Mouse (Mus musculus) stomach, embryonic 16.5 days (tissue): ENCODE measurements around the gene Zfp143. TPM values are rescaled to one million over a fixed set of nuclear protein-coding genes. Genes with fewer than 3 reads are reported as not detected.
A peak's percentile ranks its signal among the peaks of the same experiment; 100 is the strongest.
"Not testable (repeated sequence)": the region's sequence is repeated elsewhere in the genome, so short reads cannot be mapped to it uniquely, and the experiment has no call there.

Experiments
- ATAC-seq: fragments of 200-750 bp; cut with Nextera tagmentation; 2 replicates; pipeline ENCODE4 v1.8.0; 2017; ENCODE audit warnings: moderate number of reproducible peaks, moderate TSS enrichment; ENCODE audit not compliant: insufficient read depth, low FRiP score
- H3K27ac ChIP-seq: fragments of 300-500 bp; sonication (generic); 2 replicates; pipeline ENCODE4 v1.5.1; 2014; ENCODE audit warnings: low read length
- H3K27me3 ChIP-seq: fragments of 300-500 bp; sonication (generic); 2 replicates; pipeline ENCODE4 v1.6.1; 2014; ENCODE audit warnings: low read length, control low read depth, mixed read lengths; ENCODE audit not compliant: control insufficient read depth, insufficient read depth
- H3K36me3 ChIP-seq: fragments of 300-500 bp; sonication (generic); 2 replicates; pipeline ENCODE4 v1.6.1; 2014; ENCODE audit warnings: low read length; ENCODE audit not compliant: control insufficient read depth, insufficient read depth
- H3K4me1 ChIP-seq: fragments of 300-500 bp; sonication (generic); 2 replicates; pipeline ENCODE4 v1.6.1; 2014; ENCODE audit warnings: low read length, control low read depth, mixed read lengths; ENCODE audit not compliant: control insufficient read depth, insufficient read depth
- H3K4me2 ChIP-seq: fragments of 300-500 bp; sonication (generic); 2 replicates; pipeline ENCODE4 v1.6.1; 2014; ENCODE audit warnings: low read depth, low read length, mixed read lengths
- H3K4me3 ChIP-seq: fragments of 300-500 bp; sonication (generic); replicated peaks from 2 replicates; pipeline ENCODE4 v1.5.1; 2014; ENCODE audit warnings: mild to moderate bottlenecking, low read length
- H3K9ac ChIP-seq: fragments of 300-500 bp; sonication (generic); 2 replicates; pipeline ENCODE4 v1.6.1; 2014; ENCODE audit warnings: low read length
- H3K9me3 ChIP-seq: fragments of 300-500 bp; sonication (generic); replicated peaks from 2 replicates; pipeline ENCODE4 v1.6.1; 2016; ENCODE audit warnings: low read length, control low read depth; ENCODE audit not compliant: control insufficient read depth
- WGBS: fragments of 180-500 bp; shearing (Covaris S2); extraction: QIAGEN DNeasy Blood & Tissue Kit; methylation state at CpG from one replicate; pipeline ENCODE4 v1.1.7; 2014; 5-methylcytosine and 5-hydroxymethylcytosine counted together
- polyA plus RNA-seq: library from polyadenylated mRNA; unstranded; fragments of >200 nt; fragmentation: Nextera tagmentation; extraction: Ambion mirVana; gene quantifications from 2 replicates; pipeline ENCODE4 v1.2.1, GENCODE M21; 2015

Gene Zfp143
- polyA plus RNA-seq, 1 experiment from 2014 or later: 15.0 TPM

GRCm38 (mm10) chr7:110106633-110107032 lies 45.6 kb downstream of the Zfp143 start:
- Histone ChIP-seq H3K27me3 (no peaks in the 10 kb centered on the region), H3K4me2 (no peak overlapping the region), H3K9me3 (no peaks in the 10 kb centered on the region), H3K4me3 (no peak overlapping the region), H3K27ac (peak overlapping the region; percentile 27; the same call in 1 of the 2 replicates), H3K36me3 (no peaks in the 10 kb centered on the region), H3K9ac (no peak overlapping the region), H3K4me1 (peaks cover 13% of the 10 kb centered on the region)
- WGBS: 54% methylated on average over 3 of the region's 3 CpGs
- ATAC-seq: no peak

- Histone ChIP-seq H3K4me1 (peaks cover 13% of the 10 kb centered on the region), H3K9ac (peak overlapping the region; percentile 64; the same call in 1 of the 2 replicates), H3K27ac (peak overlapping the region; percentile 80)
- not testable (repeated sequence) for H3K4me2 ChIP-seq, H3K36me3 ChIP-seq, ATAC-seq, H3K27me3 ChIP-seq, H3K4me3 ChIP-seq, H3K9me3 ChIP-seq
- WGBS: 93% methylated on average over 3 of the region's 3 CpGs
Observed at GRCm38 (mm10) chr7:110108524-110108923, 47.5 kb downstream of the Zfp143 start.

- H3K4me1 ChIP-seq: peaks cover 13% of the 10 kb centered on the region
- H3K4me3 ChIP-seq: peak overlapping the region; percentile 20; the same call in 1 of the 2 replicates
- no peaks in the 10 kb centered on the region for H3K27me3 ChIP-seq
- ATAC-seq: peak; percentile 82
- H3K27ac ChIP-seq: peak overlapping the region; percentile 80
- H3K9ac ChIP-seq: peak overlapping the region; percentile 64
- H3K9me3 ChIP-seq: no peaks in the 10 kb centered on the region
- H3K4me2 ChIP-seq: peak overlapping the region; percentile 44
- 7% methylated on average over 11 of the region's 11 CpGs for WGBS
- no peaks in the 10 kb centered on the region for H3K36me3 ChIP-seq
Observed at GRCm38 (mm10) chr7:110108967-110109610, 48.1 kb downstream of the Zfp143 start.

- no peaks in the 10 kb centered on the region for H3K9me3 ChIP-seq
- peak overlapping the region; percentile 64; the same call in 1 of the 2 replicates for H3K9ac ChIP-seq
- H3K4me1 ChIP-seq: peaks cover 13% of the 10 kb centered on the region
- no peak overlapping the region; the same call in 1 of the 2 replicates for H3K27ac ChIP-seq
- H3K27me3 ChIP-seq: no peaks in the 10 kb centered on the region
- ATAC-seq: no peak
- WGBS: 27% methylated on average over 4 of the region's 4 CpGs
- H3K4me3 ChIP-seq: no peak overlapping the region
- H3K4me2 ChIP-seq: no peak overlapping the region
- H3K36me3 ChIP-seq: no peaks in the 10 kb centered on the region
Observed at GRCm38 (mm10) chr7:110110061-110110656, 49.1 kb downstream of the Zfp143 start.

- no peak overlapping the region for H3K27ac ChIP-seq
- peaks cover 6% of the 10 kb centered on the region for H3K4me1 ChIP-seq
- H3K27me3 ChIP-seq: no peaks in the 10 kb centered on the region
- H3K4me3 ChIP-seq: no peak overlapping the region
- H3K36me3 ChIP-seq: no peaks in the 10 kb centered on the region
- H3K4me2 ChIP-seq: no peak overlapping the region
- H3K9ac ChIP-seq: no peak overlapping the region
- no peaks in the 10 kb centered on the region for H3K9me3 ChIP-seq
- ATAC-seq: no peak
- WGBS: 41% methylated on average over 5 of the region's 5 CpGs
Observed at GRCm38 (mm10) chr7:110114699-110115098, 53.7 kb downstream of the Zfp143 start.

- no peak overlapping the region for H3K4me3 ChIP-seq
- H3K4me2 ChIP-seq: no peak overlapping the region
- no peak for ATAC-seq
- peaks cover 7% of the 10 kb centered on the region; the same call in 1 of the 2 replicates for H3K4me1 ChIP-seq
- no peaks in the 10 kb centered on the region for H3K36me3 ChIP-seq
- H3K27me3 ChIP-seq: no peaks in the 10 kb centered on the region
- H3K9ac ChIP-seq: no peak overlapping the region
- H3K27ac ChIP-seq: peak overlapping the region; percentile 56; the same call in 1 of the 2 replicates
- WGBS: 50% methylated on average over 1 of the region's 1 CpGs
- no peaks in the 10 kb centered on the region for H3K9me3 ChIP-seq
Observed at GRCm38 (mm10) chr7:110116731-110117291, 55.8 kb downstream of the Zfp143 start.

- Histone ChIP-seq H3K9ac (no peak overlapping the region), H3K4me2 (no peak overlapping the region), H3K36me3 (no peaks in the 10 kb centered on the region), H3K4me1 (peaks cover 7% of the 10 kb centered on the region; the same call in 1 of the 2 replicates), H3K27ac (peak overlapping the region; percentile 25; the same call in 1 of the 2 replicates), H3K27me3 (no peaks in the 10 kb centered on the region), H3K4me3 (no peak overlapping the region), H3K9me3 (no peaks in the 10 kb centered on the region)
- 78% methylated on average over 2 of the region's 2 CpGs for WGBS
- ATAC-seq: no peak
Observed at GRCm38 (mm10) chr7:110118448-110118847, 57.4 kb downstream of the Zfp143 start.

GRCm38 (mm10) chr7:110120157-110120784 lies 59.3 kb downstream of the Zfp143 start:
- H3K27ac ChIP-seq: peak overlapping the region; percentile 67

GRCm38 (mm10) chr7:110121162-110121515 lies 60.1 kb downstream of the Zfp143 start:
- H3K4me2 ChIP-seq: peak overlapping the region; percentile 84
- no peaks in the 10 kb centered on the region for H3K36me3 ChIP-seq
- WGBS: 1% methylated on average over 9 of the region's 9 CpGs
- peak overlapping the region; percentile 82 for H3K4me3 ChIP-seq
- H3K9ac ChIP-seq: peak overlapping the region; percentile 82
- H3K4me1 ChIP-seq: peaks cover 17% of the 10 kb centered on the region; the same call in 1 of the 2 replicates
- no peak for ATAC-seq
- no peaks in the 10 kb centered on the region for H3K9me3 ChIP-seq
- H3K27ac ChIP-seq: peak overlapping the region; percentile 91
- H3K27me3 ChIP-seq: no peaks in the 10 kb centered on the region

More at GRCm38 (mm10) chr7:110120157-110120784, 59.3 kb downstream of the Zfp143 start:
- H3K4me2 ChIP-seq: peak overlapping the region; percentile 84
- WGBS: 73% methylated on average over 2 of the region's 2 CpGs
- no peaks in the 10 kb centered on the region for H3K27me3 ChIP-seq
- H3K9me3 ChIP-seq: no peaks in the 10 kb centered on the region
- 0 out of 2 replicates have a peak overlapping the region, but pooled peaks have one; percentile 25 for H3K9ac ChIP-seq
- H3K36me3 ChIP-seq: no peaks in the 10 kb centered on the region
- H3K4me3 ChIP-seq: peak overlapping the region; percentile 82
- no peak for ATAC-seq
- H3K4me1 ChIP-seq: peaks cover 17% of the 10 kb centered on the region; the same call in 1 of the 2 replicates
